13 mouse cellular contexts compared by ENCODE assay signal in the genomic region with DNA sequence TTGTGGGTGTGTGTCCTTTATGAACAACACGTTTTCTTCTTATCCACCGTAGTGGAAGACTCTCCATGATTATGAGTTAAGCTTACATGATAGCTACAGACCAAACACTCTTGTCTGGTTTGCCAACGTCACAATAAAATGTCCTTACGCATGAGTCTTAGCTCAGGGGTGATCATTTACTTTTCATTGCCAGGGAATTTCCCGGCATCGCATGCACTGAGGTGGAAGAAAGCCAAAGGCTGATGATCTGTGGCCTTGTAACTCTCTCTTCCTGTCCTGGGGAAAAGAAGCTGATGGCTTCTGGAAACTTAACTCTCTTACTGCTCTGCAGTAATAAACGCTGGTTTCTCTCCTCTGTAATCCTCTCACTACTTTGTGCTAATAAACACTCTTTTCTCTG. TPM values are rescaled to one million over a fixed set of nuclear protein-coding genes. Genes with fewer than 3 reads are reported as not detected.
DNase-seq lines count a peak whose midpoint lies in the region; ATAC-seq and TF ChIP-seq lines count a peak whose summit lies in the region.
"Had no signal": no experiment of that assay in that cellular context is flagged by ENCODE, and none has a peak within 500 bp of the region (broad histone marks: within the 10 kb centered on the region; RNA-seq: fewer than 3 reads in every experiment).

No protein-coding gene starts in this region.

- 0 out of 2 replicates have a peak, but pooled peaks have one; percentile 32 for TF ChIP-seq EP300 in heart, postnatal 0 days (IDR thresholded peaks at IDR 0.05; ENCODE audit: low read depth)

- H3K4me2 ChIP-seq in heart, postnatal 0 days (ENCODE audit: low read depth, low read length): no peak overlapping the region
- H3K4me2 ChIP-seq: midbrain, embryonic 11.5 days had no signal

- peaks cover 6% of the 10 kb centered on the region; the same call in 1 of the 2 replicates for H3K36me3 ChIP-seq in heart, postnatal 0 days (replicated peaks; ENCODE audit: control insufficient read depth, insufficient read depth, low read length)
- peaks cover 10% of the 10 kb centered on the region for H3K36me3 ChIP-seq in embryonic facial prominence, embryonic 10.5 days (replicated peaks)

- peaks cover 5% of the 10 kb centered on the region; the same call in 1 of the 2 replicates for H3K4me1 ChIP-seq in heart, postnatal 0 days (ENCODE audit: control insufficient read depth, insufficient read depth)
- no peaks in the 10 kb centered on the region for H3K4me1 ChIP-seq in embryonic facial prominence, embryonic 10.5 days
- H3K4me1 ChIP-seq: hindbrain, embryonic 10.5 days had no signal

- H3K4me3 ChIP-seq in heart, postnatal 0 days (ENCODE audit: low read depth, low read length): no peak overlapping the region
- H3K4me3 ChIP-seq in embryonic facial prominence, embryonic 10.5 days: no peak overlapping the region
- no peak overlapping the region for H3K4me3 ChIP-seq in layer of hippocampus, adult 2 months
- H3K4me3 ChIP-seq: hindbrain, embryonic 10.5 days had no signal

- no peaks in the 10 kb centered on the region for H3K27me3 ChIP-seq in heart, postnatal 0 days (ENCODE audit: control insufficient read depth, insufficient read depth, low read length)
- no peaks in the 10 kb centered on the region for H3K27me3 ChIP-seq in embryonic facial prominence, embryonic 10.5 days (replicated peaks; ENCODE audit: low read depth, poor library complexity, severe bottlenecking)

- no peak for TF ChIP-seq CTCF in heart, postnatal 0 days (IDR thresholded peaks at IDR 0.05; ENCODE audit: low read depth)
- no peak for TF ChIP-seq CTCF in layer of hippocampus, adult 2 months (conservative IDR thresholded peaks at IDR 0.05)

- DNase-seq in gastrocnemius, adult 18-20 months (ENCODE audit: low spot score): peak; percentile 27
- DNase-seq in gastrocnemius, postnatal 4 days (ENCODE audit: low spot score in 2 of 2): no peak
- peak; percentile 76 for DNase-seq in adipocyte (ENCODE audit: low spot score)
- DNase-seq in heart, postnatal 0 days (ENCODE audit: low spot score): peak; percentile 12
- DNase-seq in kidney, postnatal 4 days: peak; percentile 29 to 50
- no peak for DNase-seq in embryonic facial prominence, embryonic 10.5 days (ENCODE audit: low spot score)
- no peak for DNase-seq in layer of hippocampus, adult 2 months (ENCODE audit: low spot score in 2 of 2)
- DNase-seq: left cerebral cortex, postnatal 4 days had no signal

- 41% methylated on average over 7 of the region's 7 CpGs for WGBS in heart, postnatal 0 days
- WGBS in embryonic facial prominence, embryonic 10.5 days: 91% methylated on average over 7 of the region's 7 CpGs

- ATAC-seq in heart, postnatal 0 days (ENCODE audit: insufficient read depth, low read depth): no peak
- ATAC-seq in CD4-positive, CD25-positive, alpha-beta regulatory T cell, adult 4 months: no peak
- ATAC-seq: activated CD4-positive, CD25-positive, alpha-beta regulatory T cell, adult 4 months had no signal

- H3K27ac ChIP-seq in heart, postnatal 0 days (ENCODE audit: low read depth): no peak overlapping the region
- H3K27ac ChIP-seq in embryonic facial prominence, embryonic 10.5 days (replicated peaks): no peak overlapping the region
- H3K27ac ChIP-seq in layer of hippocampus, adult 2 months: no peak overlapping the region
- H3K27ac ChIP-seq: hindbrain, embryonic 10.5 days had no signal

- no peaks in the 10 kb centered on the region for H3K9me3 ChIP-seq in heart, postnatal 0 days (replicated peaks; ENCODE audit: control insufficient read depth, low read length)
- H3K9me3 ChIP-seq in embryonic facial prominence, embryonic 10.5 days: no peaks in the 10 kb centered on the region
- H3K9me3 ChIP-seq: G1E; hindbrain, embryonic 10.5 days had no signal

- no peak overlapping the region for H3K9ac ChIP-seq in heart, postnatal 0 days (replicated peaks; ENCODE audit: low read depth, low read length)

RNA-seq across cellular contexts. Expression of a gene that starts 8.1 kb away (rescaled TPM):
- total RNA-seq in gastrocnemius, adult 18-20 months (2021): 10 to 100 TPM; 42.9 to 43.1 TPM
- total RNA-seq in gastrocnemius, postnatal 4 days (2021): 10 to 100 TPM; 52.3 to 58.3 TPM
- 39.7 and 46.0 TPM in 2 replicates for total RNA-seq in heart, postnatal 0 days (2014; rRNA removed; ENCODE audit: low replicate concordance)
- polyA plus RNA-seq in heart, postnatal 0 days (2015; fragmentation: Nextera tagmentation; extraction: Ambion mirVana): 15.4 and 15.8 TPM in 2 replicates
- 10 to 100 TPM in 1 of 2 experiments, 1 to 10 TPM in 1; 6.8 to 10.5 TPM for polyA plus RNA-seq in CD4-positive, CD25-positive, alpha-beta regulatory T cell, adult 4 months (2017; shearing (Covaris generic))
- 34.3 and 34.8 TPM in 2 replicates for polyA plus RNA-seq in embryonic facial prominence, embryonic 10.5 days (2016; fragmentation: Nextera tagmentation; extraction: Ambion mirVana)
- 100 to 1,000 TPM; 199 to 202 TPM for total RNA-seq in layer of hippocampus, adult 2 months (2021)

RNA-seq across cellular contexts. Expression of a gene that starts 41.3 kb away (rescaled TPM):
- 10 to 100 TPM; 35.0 to 46.0 TPM for total RNA-seq in gastrocnemius, adult 18-20 months (2021)
- total RNA-seq in gastrocnemius, postnatal 4 days (2021): 10 to 100 TPM; 68.6 to 71.5 TPM
- 38.4 and 44.2 TPM in 2 replicates for total RNA-seq in heart, postnatal 0 days (2014; rRNA removed; ENCODE audit: low replicate concordance)
- 38.3 and 38.4 TPM in 2 replicates for polyA plus RNA-seq in heart, postnatal 0 days (2015; fragmentation: Nextera tagmentation; extraction: Ambion mirVana)
- polyA plus RNA-seq in CD4-positive, CD25-positive, alpha-beta regulatory T cell, adult 4 months (2017; shearing (Covaris generic)): 10 to 100 TPM; 36.9 to 40.3 TPM
- polyA plus RNA-seq in embryonic facial prominence, embryonic 10.5 days (2016; fragmentation: Nextera tagmentation; extraction: Ambion mirVana): 59.9 and 60.8 TPM in 2 replicates
- total RNA-seq in layer of hippocampus, adult 2 months (2021): 10 to 100 TPM; 58.9 to 66.1 TPM

Comparison
In these comparisons a context has a peak if more than half of its experiments do, and no peak if none do; other contexts are left out.
1. DNase-seq: peak in gastrocnemius, adult 18-20 months (single experiment), adipocyte (single experiment), heart, postnatal 0 days (single experiment) and kidney, postnatal 4 days (2 of 2); none in gastrocnemius, postnatal 4 days (0 of 2), embryonic facial prominence, embryonic 10.5 days (single experiment) and layer of hippocampus, adult 2 months (0 of 2).